Mouse (Mus musculus): ENCODE measurements around the gene U2af2. TPM values are rescaled to one million over a fixed set of nuclear protein-coding genes. Genes with fewer than 3 reads are reported as not detected.

Gene U2af2
- total RNA-seq, 2 experiments from 2014 or later, result 136 to 145 TPM

DNA sequence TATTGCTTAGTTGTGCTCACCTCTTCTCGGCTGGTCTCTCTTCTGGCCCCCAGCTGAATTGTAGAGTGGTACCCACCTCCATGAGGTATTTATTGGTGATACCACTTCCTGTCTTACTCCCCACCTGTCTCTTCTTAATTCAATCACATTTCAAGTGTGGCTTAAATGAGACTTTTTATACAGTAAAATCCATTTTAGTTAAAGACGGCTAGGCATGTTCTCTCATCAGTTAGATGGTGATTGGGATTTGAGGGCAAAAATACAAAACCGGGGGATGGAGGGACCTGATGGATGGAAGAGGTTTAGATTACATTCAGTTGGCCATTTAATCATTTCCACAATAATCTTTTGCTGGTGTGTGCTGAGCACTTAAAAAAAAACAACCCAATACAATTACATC is 54.9 kb downstream of the U2af2 start, which contains the start of gene Rfpl4:
Gene Rfpl4, minus strand, starts transcription at position 101 of the 400 bp plus-strand sequence.
- no peak for DNase-seq

DNA sequence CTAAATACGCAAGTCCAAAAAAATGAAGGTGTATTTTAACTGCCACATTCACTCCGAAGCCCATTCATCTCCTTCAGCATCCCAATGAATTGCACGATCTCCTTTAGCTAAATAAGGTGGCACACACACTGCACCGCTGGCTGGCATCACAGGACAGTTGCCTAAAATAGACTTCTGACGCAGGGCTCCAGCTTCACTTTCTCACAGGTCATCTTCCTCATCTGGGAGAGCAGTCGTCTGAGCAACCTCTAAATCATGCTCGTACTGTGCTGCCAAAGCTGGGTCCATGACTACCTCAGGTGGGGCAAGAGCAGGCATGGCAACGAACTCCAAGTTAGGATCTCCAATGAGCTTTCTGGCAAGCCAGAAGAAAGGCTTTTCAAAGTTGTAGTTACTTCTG is 63.1 kb downstream of the U2af2 start:
- peak; percentile 62 for DNase-seq

DNA sequence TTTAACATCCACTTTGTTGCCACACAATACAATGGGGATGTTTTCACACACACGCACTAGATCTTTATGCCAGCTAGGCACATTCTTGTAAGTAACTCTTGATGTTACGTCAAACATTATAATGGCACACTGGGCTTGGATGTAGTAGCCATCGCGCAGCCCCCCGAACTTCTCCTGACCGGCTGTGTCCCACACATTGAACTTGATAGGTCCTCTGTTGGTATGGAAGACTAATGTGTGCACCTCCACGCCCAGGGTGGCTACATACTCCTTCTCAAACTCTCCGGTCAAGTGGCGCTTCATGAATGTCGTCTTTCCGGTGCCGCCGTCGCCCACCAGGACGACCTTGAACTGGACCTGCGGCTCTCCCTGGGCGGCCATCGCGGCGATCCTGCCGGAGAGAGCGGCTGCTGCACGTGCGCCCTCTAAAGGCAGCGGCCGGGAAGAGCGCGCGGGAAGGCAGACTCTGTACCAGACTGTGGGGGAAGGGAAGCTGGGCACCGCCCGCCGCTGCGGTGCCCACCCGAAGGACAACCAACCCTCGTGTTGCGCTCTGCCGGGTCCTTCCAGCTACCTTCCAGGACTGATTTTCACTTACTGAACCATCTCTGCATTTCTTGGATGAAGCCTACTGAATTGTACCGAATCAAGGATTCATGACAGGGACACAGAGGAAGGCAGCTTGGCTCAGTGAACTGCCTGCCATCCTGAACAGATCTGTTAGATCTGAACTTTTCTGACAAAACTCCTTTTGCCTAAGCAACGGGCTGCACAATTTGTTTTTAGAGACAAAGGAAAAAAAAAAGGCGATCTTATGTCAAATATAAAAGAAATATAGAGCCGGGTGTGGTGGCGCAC is 63.8 kb downstream of the U2af2 start, which contains the start of gene Rasl2-9:
Gene Rasl2-9, minus strand, starts transcription at position 402 of the 858 bp plus-strand sequence.
- peak; percentile 90 for DNase-seq

Small RNAs within 50 kb of the gene (microRNA-seq; reads per million reads assigned to microRNA genes)
- gene Gm26217, result 0 reads per million in 2 experiments

Other genes starting within 250 kb of the U2af2 start
- gene Ube2s, start 249.6 kb upstream of the U2af2 start, total RNA-seq (2021), result 100 to 1,000 TPM; 281 to 285 TPM
- under 1 TPM in 1 of 2 experiments, not detected in 1; 0.20 TPM for gene Shisa7, start 217.4 kb upstream of the U2af2 start, total RNA-seq (2021)
- gene Isoc2b, start 191.9 kb upstream of the U2af2 start, total RNA-seq (2021), result 1 to 10 TPM; 1.6 to 2.3 TPM
- 10 to 100 TPM; 14.7 to 15.5 TPM for gene Isoc2a, start 185.0 kb upstream of the U2af2 start, total RNA-seq (2021)
- not detected for gene Gm36210, start 155.6 kb upstream of the U2af2 start, total RNA-seq (2021)
- gene Zfp628, start 146.9 kb upstream of the U2af2 start, total RNA-seq (2021), result 10 to 100 TPM; 14.7 to 16.7 TPM
- 1 to 10 TPM; 3.9 to 6.2 TPM for gene Nat14, start 140.1 kb upstream of the U2af2 start, total RNA-seq (2021)
- gene Ssc5d, start 136.4 kb upstream of the U2af2 start, total RNA-seq (2021), result 10 to 100 TPM in 1 of 2 experiments, 1 to 10 TPM in 1; 8.7 to 11.1 TPM
- 10 to 100 TPM; 10.6 TPM for gene Sbk2, start 97.7 kb upstream of the U2af2 start, total RNA-seq (2021)
- gene Sbk3, start 91.0 kb upstream of the U2af2 start, total RNA-seq (2021), result 10 to 100 TPM; 21.0 to 24.3 TPM
- 10 to 100 TPM; 28.4 to 38.0 TPM for gene Zfp579, start 66.0 kb upstream of the U2af2 start, total RNA-seq (2021)
- gene Zfp524, start 47.7 kb upstream of the U2af2 start, total RNA-seq (2021), result 1 to 10 TPM; 6.0 to 6.4 TPM
- 10 to 100 TPM; 26.4 to 26.9 TPM for gene Fiz1, start 47.4 kb upstream of the U2af2 start, total RNA-seq (2021)
- gene Gm44973, start 46.6 kb upstream of the U2af2 start, total RNA-seq (2021), result not detected
- gene Zfp865, start 41.8 kb upstream of the U2af2 start, total RNA-seq (2021), result 10 to 100 TPM; 26.0 to 26.6 TPM
- under 1 TPM in 1 of 2 experiments, not detected in 1; 0.61 TPM for gene Ccdc106, start 41.6 kb upstream of the U2af2 start, total RNA-seq (2021)
- gene 4632433K11Rik, start 28.0 kb upstream of the U2af2 start, total RNA-seq (2021), result under 1 TPM in 1 of 2 experiments, not detected in 1; 0.57 TPM
- 1 to 10 TPM; 5.4 to 6.0 TPM for gene Zfp784, start 23.7 kb upstream of the U2af2 start, total RNA-seq (2021)
- gene Zfp580, start 10.6 kb upstream of the U2af2 start, total RNA-seq (2021), result 10 to 100 TPM; 12.2 to 13.2 TPM
- 100 to 1,000 TPM; 171 to 183 TPM for gene Epn1, start 18.1 kb downstream of the U2af2 start, total RNA-seq (2021)
- gene Rfpl4, start 54.8 kb downstream of the U2af2 start, total RNA-seq (2021), result not detected
- gene Rasl2-9, start 63.8 kb downstream of the U2af2 start, total RNA-seq (2021), result 1 to 10 TPM; 2.6 to 4.5 TPM
- gene Vmn1r55, start 87.5 kb downstream of the U2af2 start, total RNA-seq (2021), result not detected
- not detected for gene Vmn1r56, start 134.6 kb downstream of the U2af2 start, total RNA-seq (2021)
- not detected for gene Vmn1r57, start 156.3 kb downstream of the U2af2 start, total RNA-seq (2021)